Mouse (Mus musculus): Measurements from ENCODE around the gene Resp18.
"Not testable (repeated sequence)": the region's sequence is repeated elsewhere in the genome, so short reads cannot be mapped to it uniquely, and the experiment has no call there.

The Resp18 gene

GRCm38 (mm10) chr1:75247071-75247930 is 30.9 kb downstream of the Resp18 start:
- in situ Hi-C loops (cut with MboI; ENCODE audit: low pct_unique_long_range_greater_than_20kb in 1 of 2, low sequenced_read_pairs in 2 of 2, unreplicated experiment in 1 of 2) = no loop called here

GRCm38 (mm10) chr1:75244836-75245235 is 33.4 kb downstream of the Resp18 start:
- in situ Hi-C loops (cut with MboI; ENCODE audit: low pct_unique_long_range_greater_than_20kb in 1 of 2, low sequenced_read_pairs in 2 of 2, unreplicated experiment in 1 of 2) = no loop called here

GRCm38 (mm10) chr1:75244175-75244826 is 33.9 kb downstream of the Resp18 start:
- in situ Hi-C loops (cut with MboI; ENCODE audit: low pct_unique_long_range_greater_than_20kb in 1 of 2, low sequenced_read_pairs in 2 of 2, unreplicated experiment in 1 of 2) = no loop called here

- in situ Hi-C loops (cut with MboI; ENCODE audit: low pct_unique_long_range_greater_than_20kb in 1 of 2, low sequenced_read_pairs in 2 of 2, unreplicated experiment in 1 of 2) = no loop called here
Observed at GRCm38 (mm10) chr1:75243411-75243810, 34.8 kb downstream of the Resp18 start.

GRCm38 (mm10) chr1:75239591-75239990 is 38.6 kb downstream of the Resp18 start:
- in situ Hi-C loops (cut with MboI; ENCODE audit: low pct_unique_long_range_greater_than_20kb in 1 of 2, low sequenced_read_pairs in 2 of 2, unreplicated experiment in 1 of 2) = no loop called here

GRCm38 (mm10) chr1:75236117-75237050 is 41.8 kb downstream of the Resp18 start, which contains the start of gene Dnajb2:
Gene Dnajb2, plus strand, starts transcription at chr1:75236406.
- in situ Hi-C loops (cut with MboI; ENCODE audit: low pct_unique_long_range_greater_than_20kb in 1 of 2, low sequenced_read_pairs in 2 of 2, unreplicated experiment in 1 of 2) = no loop called here

GRCm38 (mm10) chr1:75234606-75235005 is 43.6 kb downstream of the Resp18 start:
- in situ Hi-C loops (cut with MboI; ENCODE audit: low pct_unique_long_range_greater_than_20kb in 1 of 2, low sequenced_read_pairs in 2 of 2, unreplicated experiment in 1 of 2) = no loop called here

GRCm38 (mm10) chr1:75232489-75232888 is 45.7 kb downstream of the Resp18 start:
- in situ Hi-C loops (cut with MboI; ENCODE audit: low pct_unique_long_range_greater_than_20kb in 1 of 2, low sequenced_read_pairs in 2 of 2, unreplicated experiment in 1 of 2) = not testable (repeated sequence)

GRCm38 (mm10) chr1:75231664-75232152 is 46.5 kb downstream of the Resp18 start, which contains the start of gene A630095N17Rik:
Gene A630095N17Rik, minus strand, starts transcription at chr1:75232102.
- in situ Hi-C loops (cut with MboI; ENCODE audit: low pct_unique_long_range_greater_than_20kb in 1 of 2, low sequenced_read_pairs in 2 of 2, unreplicated experiment in 1 of 2) = no loop called here

- in situ Hi-C loops (cut with MboI; ENCODE audit: low pct_unique_long_range_greater_than_20kb in 1 of 2, low sequenced_read_pairs in 2 of 2, unreplicated experiment in 1 of 2) = no loop called here
Observed at GRCm38 (mm10) chr1:75231224-75231623, 47.0 kb downstream of the Resp18 start.

- in situ Hi-C loops (cut with MboI; ENCODE audit: low pct_unique_long_range_greater_than_20kb in 1 of 2, low sequenced_read_pairs in 2 of 2, unreplicated experiment in 1 of 2) = no loop called here
Observed at GRCm38 (mm10) chr1:75230335-75230994, 47.8 kb downstream of the Resp18 start.

GRCm38 (mm10) chr1:75229158-75229557 is 49.1 kb downstream of the Resp18 start:
- in situ Hi-C loops (cut with MboI; ENCODE audit: low pct_unique_long_range_greater_than_20kb in 1 of 2, low sequenced_read_pairs in 2 of 2, unreplicated experiment in 1 of 2) = no loop called here

GRCm38 (mm10) chr1:75227653-75228052 is 50.6 kb downstream of the Resp18 start:
- in situ Hi-C loops (cut with MboI; ENCODE audit: low pct_unique_long_range_greater_than_20kb in 1 of 2, low sequenced_read_pairs in 2 of 2, unreplicated experiment in 1 of 2) = no loop called here

- in situ Hi-C loops (cut with MboI; ENCODE audit: low pct_unique_long_range_greater_than_20kb in 1 of 2, low sequenced_read_pairs in 2 of 2, unreplicated experiment in 1 of 2) = no loop called here
Observed at GRCm38 (mm10) chr1:75226138-75226537, 52.1 kb downstream of the Resp18 start.

- in situ Hi-C loops (cut with MboI; ENCODE audit: low pct_unique_long_range_greater_than_20kb in 1 of 2, low sequenced_read_pairs in 2 of 2, unreplicated experiment in 1 of 2) = no loop called here
Observed at GRCm38 (mm10) chr1:75225473-75225872, 52.7 kb downstream of the Resp18 start.

GRCm38 (mm10) chr1:75223532-75223931 is 54.7 kb downstream of the Resp18 start:
- in situ Hi-C loops (cut with MboI; ENCODE audit: low pct_unique_long_range_greater_than_20kb in 1 of 2, low sequenced_read_pairs in 2 of 2, unreplicated experiment in 1 of 2) = no loop called here

GRCm38 (mm10) chr1:75222926-75223325 is 55.3 kb downstream of the Resp18 start:
- in situ Hi-C loops (cut with MboI; ENCODE audit: low pct_unique_long_range_greater_than_20kb in 1 of 2, low sequenced_read_pairs in 2 of 2, unreplicated experiment in 1 of 2) = no loop called here
